Mouse (Mus musculus): ENCODE data around the gene Agxt. TPM values are rescaled to one million over a fixed set of nuclear protein-coding genes. Genes with fewer than 3 reads are reported as not detected.

Agxt gene
- 0.04 and 0.18 TPM in 2 replicates for polyA plus RNA-seq (2012; rRNA removed)

DNA sequence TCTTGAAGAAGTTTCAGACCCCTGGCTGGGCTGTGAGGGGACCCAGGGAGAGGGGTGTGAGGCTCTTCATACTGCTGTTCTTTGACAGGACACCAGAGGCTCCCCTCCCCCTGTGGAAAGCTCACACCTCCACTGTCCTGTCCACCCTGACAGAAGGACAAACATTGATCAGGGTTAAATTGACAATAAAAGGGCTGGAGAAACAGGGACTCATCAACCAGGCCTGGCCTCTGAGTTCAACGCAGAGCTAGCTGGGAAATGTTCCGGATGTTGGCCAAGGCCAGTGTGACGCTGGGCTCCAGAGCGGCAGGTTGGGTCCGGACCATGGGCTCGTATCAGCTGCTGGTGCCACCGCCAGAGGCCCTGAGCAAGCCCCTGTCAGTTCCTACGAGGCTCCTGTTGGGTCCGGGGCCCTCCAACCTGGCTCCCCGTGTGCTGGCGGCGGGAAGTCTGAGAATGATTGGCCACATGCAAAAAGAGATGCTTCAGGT lies at the start of gene Agxt:
Agxt (plus strand) TSS at position 205 of the 491 bp plus-strand sequence.

DNA sequence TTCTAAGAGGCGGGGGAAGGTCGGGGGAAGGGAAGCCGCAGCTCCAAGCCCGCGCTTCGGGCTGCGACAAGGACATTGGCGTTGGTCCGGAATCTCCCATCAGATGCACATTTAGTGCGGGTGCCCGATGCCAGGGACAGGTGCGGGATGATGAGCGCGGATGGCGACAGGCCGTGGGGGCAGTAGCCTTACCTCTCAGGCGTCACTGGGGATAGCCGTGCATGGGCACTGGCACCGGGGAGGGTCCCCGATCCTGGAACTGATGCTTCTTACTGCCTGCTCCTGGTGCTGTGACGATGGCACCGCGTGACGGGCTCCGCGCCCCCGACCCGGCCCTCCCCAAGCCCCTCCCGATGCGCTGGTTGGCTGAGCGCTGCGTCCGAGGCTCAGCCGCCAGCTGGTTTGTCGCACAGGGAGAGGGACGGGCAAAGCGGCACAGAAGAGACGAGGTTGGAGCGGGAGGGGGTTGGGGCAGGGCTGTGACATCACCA lies 33.4 kb upstream of the Agxt start, which contains the start of gene Kif1a:
Kif1a (minus strand) TSS at position 381 of the 491 bp plus-strand sequence.

GRCm38 (mm10) chr1:93160501-93161133 lies 25.6 kb downstream of the Agxt start, which contains the start of gene 2310007B03Rik:
2310007B03Rik (minus strand) TSS chr1:93160948.

GRCm38 (mm10) chr1:93168295-93168775 lies 33.3 kb downstream of the Agxt start, which contains the start of gene Crocc2:
Crocc2 (plus strand) TSS chr1:93168725.

Other genes starting within 250 kb of the Agxt start
- gene Ankmy1, start 232.3 kb upstream of the Agxt start, polyA plus RNA-seq (2012; rRNA removed): 0.24 and 0.29 TPM in 2 replicates
- gene Dusp28, start 228.3 kb upstream of the Agxt start, polyA plus RNA-seq (2012; rRNA removed): 14.3 and 16.2 TPM in 2 replicates
- 24.6 and 35.6 TPM in 2 replicates for gene Rnpepl1, start 224.5 kb upstream of the Agxt start, polyA plus RNA-seq (2012; rRNA removed)
- 36.8 and 39.0 TPM in 2 replicates for gene Capn10, start 200.9 kb upstream of the Agxt start, polyA plus RNA-seq (2012; rRNA removed)
- gene Gpr35, start 184.4 kb upstream of the Agxt start, polyA plus RNA-seq (2012; rRNA removed): 0.18 and 0.25 TPM in 2 replicates
- gene Aqp12, start 128.9 kb upstream of the Agxt start, polyA plus RNA-seq (2012; rRNA removed): not detected in 2 replicates
- 30.0 and 36.2 TPM in 2 replicates for gene Kif1a, start 33.3 kb upstream of the Agxt start, polyA plus RNA-seq (2012; rRNA removed)
- gene 2310007B03Rik, start 25.7 kb downstream of the Agxt start, polyA plus RNA-seq (2012; rRNA removed): 0.15 and 0.20 TPM in 2 replicates
- 0.25 and 0.39 TPM in 2 replicates for gene Crocc2, start 33.5 kb downstream of the Agxt start, polyA plus RNA-seq (2012; rRNA removed)
- 8.3 and 24.6 TPM in 2 replicates for gene Sned1, start 100.6 kb downstream of the Agxt start, polyA plus RNA-seq (2012; rRNA removed)
- gene Mterf4, start 170.7 kb downstream of the Agxt start, polyA plus RNA-seq (2012; rRNA removed): 26.4 and 29.7 TPM in 2 replicates
- 20.0 and 23.1 TPM in 2 replicates for gene Ppp1r7, start 207.6 kb downstream of the Agxt start, polyA plus RNA-seq (2012; rRNA removed)
- gene Pask, start 208.2 kb downstream of the Agxt start, polyA plus RNA-seq (2012; rRNA removed): 24.1 and 28.2 TPM in 2 replicates
- 0.25 and 0.67 TPM in 2 replicates for gene Ano7, start 238.7 kb downstream of the Agxt start, polyA plus RNA-seq (2012; rRNA removed)